Mouse (Mus musculus): ENCODE measurements at regions not wholly inside any gene's neighbourhood (a gene's known extent, or its start where the extent isn't known, plus 50 kb on each side); places are given as distances from the start of the nearest gene placed in this dataset.

- DNase-seq (ENCODE audit: low read depth, low spot score) = no peak
These were observed 81.4 kb upstream of the Lrig3 start for GRCm38 (mm10) chr10:125884563-125884962.

- DNase-seq (ENCODE audit: low read depth, low spot score) = no peak
These were observed 80.2 kb upstream of the Lrig3 start for GRCm38 (mm10) chr10:125885796-125886195.

- no peak for DNase-seq (ENCODE audit: low read depth, low spot score)
These were observed 73.8 kb upstream of the Lrig3 start for GRCm38 (mm10) chr10:125892122-125892521.

DNA sequence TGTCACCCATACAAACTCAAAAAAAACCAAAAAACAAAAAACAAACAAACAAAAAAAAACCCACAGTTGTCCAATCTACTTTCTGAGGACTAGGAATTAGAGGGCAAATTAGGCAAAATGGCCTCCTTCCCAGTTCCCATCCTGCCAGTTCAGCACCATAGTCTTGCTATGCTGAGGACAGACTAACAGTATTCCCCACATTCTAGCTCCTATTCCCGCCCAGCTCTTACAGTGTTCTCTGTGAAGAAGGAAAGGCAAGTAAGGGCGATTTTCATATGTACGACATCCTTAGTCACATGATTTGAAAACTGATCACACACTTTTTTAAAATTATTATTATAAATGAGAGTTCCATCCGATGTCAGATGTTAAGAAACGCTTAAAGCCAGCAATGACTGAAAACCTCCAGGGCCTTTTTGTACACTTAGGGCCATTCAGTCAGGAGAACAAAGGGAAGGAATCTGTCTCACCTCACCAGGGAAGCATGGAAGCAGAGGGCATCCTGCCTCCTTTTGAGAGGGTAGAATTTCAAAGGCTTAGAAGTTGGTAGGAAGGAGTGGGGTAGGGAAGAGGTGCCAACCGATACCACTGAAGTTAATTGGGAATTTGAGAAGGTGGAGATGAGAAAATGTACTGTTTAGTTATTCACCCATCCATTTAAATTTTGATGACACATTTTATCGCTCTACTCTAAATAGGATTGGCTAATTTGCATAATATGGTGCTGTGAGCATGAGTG is 70.1 kb upstream of the Lrig3 start:
- DNase-seq (ENCODE audit: low read depth, low spot score) = no peak

- no peak for DNase-seq (ENCODE audit: low read depth, low spot score)
These were observed 69.3 kb upstream of the Lrig3 start for GRCm38 (mm10) chr10:125896646-125897045.

DNA sequence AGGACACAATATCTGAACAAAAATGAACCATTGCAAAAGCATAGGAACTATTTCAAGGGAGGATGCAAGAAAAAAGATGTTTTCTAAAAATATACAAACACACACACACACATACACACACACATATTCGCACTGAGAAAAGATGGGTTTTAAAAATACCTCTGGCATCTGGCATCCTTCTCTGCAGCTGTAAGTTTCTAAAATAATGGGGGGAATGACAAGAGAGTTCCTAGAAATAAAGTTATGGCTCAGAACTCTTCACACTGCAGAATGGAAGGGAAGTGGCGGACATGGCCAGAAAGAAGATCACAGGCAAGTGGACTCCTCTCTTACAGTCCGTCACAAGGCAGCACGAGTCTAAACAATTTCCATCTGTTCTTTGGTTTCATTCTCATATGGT is 66.5 kb upstream of the Lrig3 start:
- no peak for DNase-seq (ENCODE audit: low read depth, low spot score)

- DNase-seq (ENCODE audit: low read depth, low spot score) = peak; percentile 19
These were observed 65.4 kb upstream of the Lrig3 start for GRCm38 (mm10) chr10:125900562-125900961.

GRCm38 (mm10) chr10:125902668-125903067 is 63.3 kb upstream of the Lrig3 start:
- DNase-seq (ENCODE audit: low read depth, low spot score) = peak; percentile 45

DNA sequence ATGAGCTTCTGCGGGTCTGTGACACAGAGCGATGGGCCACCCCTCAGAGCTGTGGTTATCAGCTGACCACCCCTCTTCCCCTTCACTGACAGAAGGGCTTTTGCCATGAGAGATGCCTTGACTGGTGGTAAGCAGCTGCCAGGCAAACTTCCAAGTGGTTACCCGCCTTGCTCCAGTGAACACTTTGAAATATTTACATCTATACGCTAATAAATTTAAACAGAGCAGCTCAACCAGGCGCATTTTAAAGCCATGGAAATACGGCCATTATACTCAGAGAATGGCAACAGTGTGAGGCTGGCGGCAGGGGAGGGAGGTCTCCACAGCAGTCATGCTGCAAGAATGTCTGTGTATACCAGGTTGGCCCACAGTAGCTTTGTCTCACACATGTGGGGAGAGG is 53.8 kb upstream of the Lrig3 start:
- no peak for DNase-seq (ENCODE audit: low read depth, low spot score)
